Mouse (Mus musculus) kidney, adult 2 months (tissue): ENCODE measurements around the gene Ngfr.

Source experiments
- CTCF ChIP-seq: fragments of 200-500 bp; conservative IDR thresholded peaks from 2 replicates; pipeline ENCODE4 v1.5.1; 2011; ENCODE audit warnings: low read depth, mild to moderate bottlenecking, control low read depth, low read length, moderate library complexity, mixed read lengths; ENCODE audit not compliant: insufficient read depth, insufficient read length
- POLR2A ChIP-seq: fragments of 200-500 bp; IDR thresholded peaks from one replicate; pipeline ENCODE4 v1.6.1; 2011; ENCODE audit warnings: low read depth, low read length, control low read depth

- TF ChIP-seq CTCF (no peak), POLR2A (no peak)
Measured at GRCm38 (mm10) chr11:95596150-95596515, 8.6 kb upstream of the Ngfr start.
